In the genomic region with DNA sequence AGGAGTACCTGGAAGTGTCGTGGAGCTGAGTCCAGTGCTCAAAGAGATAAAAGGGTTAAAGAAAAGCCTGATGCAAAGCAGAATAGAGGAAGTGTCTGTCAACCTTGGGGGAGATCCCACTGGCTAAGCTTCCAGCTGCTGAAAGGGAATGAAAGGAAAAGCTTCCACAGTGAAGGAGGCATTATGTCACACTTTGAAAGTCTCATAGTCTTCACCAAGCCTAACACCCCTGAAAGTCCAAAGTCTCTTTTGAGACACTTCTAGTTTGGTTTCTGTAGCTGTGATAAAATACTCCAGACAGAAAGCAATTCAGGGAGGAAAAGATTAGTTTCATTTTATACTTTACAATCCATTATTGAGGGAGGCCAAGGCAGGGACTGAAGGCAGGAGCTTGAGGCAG, we compare ENCODE assay signal across 16 mouse cellular contexts.
"Had no signal": no experiment of that assay in that cellular context is flagged by ENCODE, and none has a peak within 500 bp of the region (broad histone marks: within the 10 kb centered on the region; RNA-seq: fewer than 3 reads in every experiment).

No protein-coding gene starts in this region.

- H3K36me3 ChIP-seq: neural tube, embryonic 12.5 days; neural tube, embryonic 13.5 days; neural tube, embryonic 15.5 days; stomach, embryonic 15.5 days had no signal

- H3K9ac ChIP-seq: neural tube, embryonic 12.5 days; neural tube, embryonic 13.5 days; neural tube, embryonic 15.5 days; stomach, embryonic 15.5 days had no signal

- DNase-seq: retina, postnatal 1 day; right cerebral cortex, adult 18-20 months; right cerebral cortex, postnatal 14 days; right cerebral cortex, postnatal 25 days; right cerebral cortex, postnatal 4 days; spleen, adult 18-20 months; thymus, adult 18-20 months; thymus, postnatal 14 days; thymus, postnatal 25 days; thymus, postnatal 36 days; thymus, postnatal 4 days had no signal

- H3K4me2 ChIP-seq: neural tube, embryonic 12.5 days; neural tube, embryonic 13.5 days; neural tube, embryonic 15.5 days; stomach, embryonic 15.5 days had no signal

- H3K27ac ChIP-seq: neural tube, embryonic 12.5 days; neural tube, embryonic 13.5 days; neural tube, embryonic 15.5 days; stomach, embryonic 15.5 days; stomach, postnatal 0 days had no signal

- H3K9me3 ChIP-seq: neural tube, embryonic 12.5 days; neural tube, embryonic 13.5 days; neural tube, embryonic 15.5 days; stomach, embryonic 15.5 days had no signal

- H3K4me3 ChIP-seq: neural tube, embryonic 12.5 days; neural tube, embryonic 13.5 days; neural tube, embryonic 15.5 days; stomach, embryonic 15.5 days had no signal

- H3K27me3 ChIP-seq: neural tube, embryonic 12.5 days; neural tube, embryonic 13.5 days; neural tube, embryonic 15.5 days; stomach, embryonic 15.5 days had no signal

- H3K4me1 ChIP-seq: neural tube, embryonic 12.5 days; stomach, embryonic 15.5 days had no signal
